Mouse (Mus musculus) adrenal gland, adult 18-20 months (tissue): Measurements from ENCODE around the gene Cenpj. TPM values are rescaled to one million over a fixed set of nuclear protein-coding genes. Genes with fewer than 3 reads are reported as not detected.

Experiments used
- DNase-seq, 2 experiments: peaks; one replicate each; pipeline ENCODE4 v3.0.0; 2021 to 2022; ENCODE audit warnings: low spot score in 2 of 2
- long read RNA-seq, 2 experiments: library from polyadenylated mRNA; stranded (forward); transcript quantifications; one replicate each; pipeline ENCODE4 v2.0.0; 2021
- total RNA-seq, 2 experiments: library from RNA; stranded (reverse); gene quantifications; 1 replicate in 1 of 2; 2 replicates in 1 of 2; pipeline ENCODE4 v1.2.3; 2021

Gene Cenpj
- total RNA-seq = 1 to 10 TPM; 7.0 to 8.7 TPM
- long read RNA-seq, experiment 1, partial matches to known transcripts = 0 of 2 reads
- long read RNA-seq, experiment 1, other reads (novel, unspliced or antisense) = 2 of 2 reads
- long read RNA-seq, experiment 2, partial matches to known transcripts = 0 of 2 reads
- long read RNA-seq, experiment 2, other reads (novel, unspliced or antisense) = 2 of 2 reads

DNA sequence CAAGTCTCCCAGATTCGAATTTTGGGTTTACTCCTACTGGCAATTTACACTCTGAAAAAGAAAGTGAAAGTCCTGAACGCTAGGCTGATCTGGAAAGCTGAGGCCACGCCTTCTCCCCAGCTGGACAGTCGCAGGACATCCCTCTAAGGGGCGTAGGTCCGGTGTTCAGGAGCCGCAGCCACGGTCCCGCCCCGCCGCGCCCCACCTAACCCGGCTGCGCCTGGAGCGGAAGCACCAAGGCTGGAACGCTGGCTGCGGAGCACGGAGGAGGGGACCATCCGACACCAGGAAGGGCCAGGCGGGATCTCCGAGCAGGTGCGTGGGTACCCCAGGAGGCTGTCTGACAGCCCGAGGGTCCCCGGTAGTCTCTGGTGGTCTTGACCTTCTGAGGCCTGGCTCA lies at the start of gene Cenpj, which contains the start of gene Parp4:
Cenpj (minus strand) TSS at position 10 of the 400 bp plus-strand sequence.
Parp4 (plus strand) TSS at position 204 of the 400 bp plus-strand sequence.
- DNase-seq = peak; percentile 84 to 87

- no peak for DNase-seq
Measured at GRCm38 (mm10) chr14:56620425-56620824, 45.2 kb upstream of the Cenpj start.

DNA sequence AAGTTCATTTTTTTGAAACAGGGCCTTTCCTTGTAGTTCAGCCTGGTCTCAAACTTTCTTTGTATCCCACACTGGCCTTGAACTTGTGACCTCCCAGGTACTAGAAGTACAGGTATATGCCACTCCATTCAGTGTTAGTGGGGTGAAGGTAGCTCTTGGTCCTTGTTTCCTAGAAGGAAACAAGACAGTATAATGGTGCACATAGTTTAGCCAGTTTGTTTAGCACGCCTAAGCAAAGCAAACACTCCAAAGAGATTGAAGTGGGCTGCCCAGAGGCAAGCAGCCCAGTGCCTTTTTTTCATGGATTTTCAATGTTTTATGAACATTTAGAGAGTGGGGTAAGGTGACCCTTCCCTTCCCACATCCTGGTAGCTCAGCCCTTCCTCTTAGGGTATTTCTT lies 42.2 kb upstream of the Cenpj start:
- DNase-seq = no peak

GRCm38 (mm10) chr14:56613212-56613611 lies 38.0 kb upstream of the Cenpj start:
- no peak for DNase-seq

GRCm38 (mm10) chr14:56605136-56605535 lies 29.9 kb upstream of the Cenpj start:
- DNase-seq = no peak

DNA sequence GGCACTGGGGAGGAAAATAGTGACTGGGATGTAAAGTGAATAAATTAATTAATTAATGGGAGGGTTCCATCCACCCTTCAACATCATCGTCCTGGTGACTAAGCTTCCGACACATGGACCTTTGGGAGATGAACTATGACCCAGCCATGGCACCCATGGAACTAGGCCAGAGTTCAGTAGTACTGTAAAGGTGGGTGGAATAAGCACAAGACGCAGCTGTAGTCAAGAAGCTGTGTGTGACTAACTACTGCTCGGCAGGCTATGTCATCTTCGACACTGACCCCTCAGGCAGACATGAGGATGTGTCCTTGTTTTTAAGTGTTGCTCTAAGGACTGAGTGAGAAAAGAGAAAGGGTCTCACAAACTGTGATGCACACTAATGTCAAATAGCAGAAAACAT lies 29.2 kb upstream of the Cenpj start:
- DNase-seq = no peak

DNA sequence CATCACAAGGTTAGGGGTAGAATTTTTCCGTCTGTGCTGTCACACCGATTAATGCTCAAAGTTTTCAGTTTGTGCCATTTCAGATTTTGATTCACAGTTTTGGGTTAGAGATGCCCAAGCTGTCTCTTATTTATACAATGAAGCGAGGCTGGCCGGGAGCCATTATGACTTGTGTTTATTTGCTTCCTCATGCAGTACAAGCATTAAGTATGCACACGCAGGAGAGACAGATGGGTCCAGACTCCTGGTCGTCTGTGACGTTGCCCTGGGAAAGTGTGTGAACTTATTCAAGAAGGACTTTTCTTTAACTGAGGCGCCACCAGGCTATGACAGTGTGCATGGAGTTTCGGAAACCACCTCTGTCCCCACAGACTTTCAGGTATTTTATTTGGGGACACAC lies 26.8 kb upstream of the Cenpj start:
- no peak for DNase-seq

- DNase-seq = peak; percentile 46 to 55
Measured at GRCm38 (mm10) chr14:56598759-56599158, 23.5 kb upstream of the Cenpj start.

DNA sequence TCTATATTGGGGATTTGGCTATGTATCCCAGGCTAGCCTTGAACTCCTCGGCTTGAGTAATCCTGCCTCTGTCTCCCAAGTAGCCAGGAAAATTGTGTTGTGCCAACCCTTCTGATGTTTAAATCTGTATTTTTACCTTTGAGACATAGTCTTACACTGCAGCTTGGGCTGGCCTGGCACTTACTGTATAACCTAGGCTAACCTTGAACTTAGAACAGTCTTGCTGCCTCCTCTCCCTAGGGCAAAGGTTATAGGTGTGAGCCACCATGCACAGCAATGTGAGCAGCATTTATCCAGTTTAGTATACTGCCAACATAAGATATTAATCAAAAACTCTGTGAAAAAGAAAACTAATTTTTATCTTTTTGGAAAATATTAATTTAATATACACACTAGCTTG lies 19.6 kb upstream of the Cenpj start:
- no peak for DNase-seq

- DNase-seq = no peak
Measured at GRCm38 (mm10) chr14:56592191-56592590, 17.0 kb upstream of the Cenpj start.

DNA sequence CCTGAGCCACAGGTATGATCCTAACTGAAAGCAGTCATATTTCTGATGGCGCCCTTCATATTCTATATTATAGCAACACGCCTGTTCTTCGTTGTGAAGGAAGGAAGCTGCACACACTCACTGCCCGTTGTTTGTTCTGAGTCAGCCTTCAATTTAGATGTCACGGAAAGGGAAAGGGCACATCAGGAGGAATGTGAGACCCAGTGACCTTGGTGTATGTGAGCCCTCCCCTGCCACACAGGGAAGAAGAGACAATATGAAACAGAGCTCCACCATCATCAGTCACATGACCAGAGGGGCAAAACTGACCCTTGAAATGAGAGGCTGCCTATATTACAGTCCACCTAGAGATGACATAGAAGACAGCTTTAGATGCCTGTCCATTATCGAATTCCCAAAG lies 7.1 kb upstream of the Cenpj start:
- DNase-seq = no peak

- DNase-seq = no peak
Measured at GRCm38 (mm10) chr14:56581117-56581516, 5.9 kb upstream of the Cenpj start.

GRCm38 (mm10) chr14:56579011-56579410 lies 3.8 kb upstream of the Cenpj start:
- no peak for DNase-seq

DNA sequence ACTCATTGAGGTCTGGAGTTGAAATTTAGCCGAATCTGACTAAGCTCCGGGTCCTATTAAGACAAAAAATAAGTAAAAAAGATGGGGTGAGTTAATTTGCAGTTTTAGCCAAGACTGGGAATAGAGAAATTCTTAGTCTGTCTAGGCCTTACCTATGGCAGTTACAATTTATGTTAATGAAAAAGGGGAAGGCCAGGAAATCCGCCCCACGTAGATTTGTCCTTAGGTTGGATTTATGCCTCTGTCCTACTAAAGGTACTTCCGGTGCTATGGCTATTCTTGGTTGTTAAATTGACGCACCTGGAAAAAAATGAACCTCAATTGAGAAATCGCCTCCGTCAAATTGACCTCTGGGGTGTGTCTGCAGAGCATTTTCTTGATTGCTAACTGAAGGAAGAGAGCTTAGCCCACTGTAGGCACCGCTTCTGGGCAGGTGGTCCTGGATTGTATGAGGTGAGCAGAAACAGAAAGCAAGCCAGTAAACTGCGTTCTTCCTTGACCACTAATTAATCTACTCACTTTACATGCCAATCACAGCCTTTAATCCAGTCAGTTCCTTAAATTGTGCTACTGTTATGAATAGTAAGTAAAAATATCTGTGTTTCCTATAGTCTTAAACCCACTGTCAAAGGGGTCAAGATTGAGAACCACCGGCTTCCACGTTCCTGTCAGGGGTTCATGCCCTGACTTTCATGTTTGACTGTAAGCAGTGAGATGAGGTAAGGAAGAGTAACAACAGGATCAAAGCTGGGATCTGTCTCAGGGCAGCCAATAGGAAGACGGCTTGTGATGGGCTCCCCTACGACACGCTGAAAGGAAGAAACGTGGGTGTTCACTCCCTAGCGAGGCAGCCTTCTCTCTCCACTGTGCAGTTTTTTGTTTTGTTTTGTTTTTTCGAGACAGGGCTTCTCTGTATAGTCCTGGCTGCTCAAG lies 1.0 kb upstream of the Cenpj start:
- no peak for DNase-seq

- DNase-seq = no peak
Measured at GRCm38 (mm10) chr14:56572546-56572945, 2.7 kb downstream of the Cenpj start.

DNA sequence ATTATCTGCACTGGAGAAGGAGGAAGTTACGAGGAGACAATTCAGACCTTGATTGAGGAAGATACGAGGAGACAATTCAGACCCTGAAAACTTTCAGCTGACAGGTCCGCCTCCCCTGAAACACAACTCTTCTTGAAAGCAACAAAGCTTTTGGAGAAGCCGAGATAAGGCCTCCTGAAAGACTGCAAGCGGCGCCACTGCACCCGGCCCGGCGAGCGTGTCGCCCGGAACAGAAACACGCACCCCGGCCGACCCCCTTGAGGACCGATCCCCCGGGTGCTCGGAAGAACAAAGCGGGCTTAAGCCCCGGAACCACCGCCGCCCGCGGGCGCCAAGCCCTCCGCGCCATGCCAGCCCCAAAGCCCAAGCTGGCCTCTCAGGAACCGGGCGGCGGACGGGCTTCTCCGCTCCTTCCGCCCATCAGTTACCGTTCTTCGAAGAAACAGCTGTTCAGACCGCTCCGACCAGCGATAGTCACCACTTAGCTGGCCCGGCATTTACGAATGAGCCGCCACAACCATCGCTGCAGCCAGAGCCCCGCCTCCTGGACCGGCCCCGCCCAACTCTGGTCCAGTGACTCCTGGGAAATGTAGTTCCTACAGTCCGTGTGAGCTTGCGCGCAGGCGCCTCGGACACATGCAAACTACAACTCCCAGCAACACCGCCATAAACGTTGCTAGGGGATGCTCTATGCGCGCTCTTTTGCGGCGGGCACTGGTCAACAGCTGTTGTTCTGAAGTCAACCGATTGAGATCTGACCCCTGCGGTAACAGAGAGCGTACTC lies 3.7 kb downstream of the Cenpj start:
- DNase-seq = peak; percentile 90 to 93

- DNase-seq = no peak
Measured at GRCm38 (mm10) chr14:56569041-56569440, 6.2 kb downstream of the Cenpj start.

DNA sequence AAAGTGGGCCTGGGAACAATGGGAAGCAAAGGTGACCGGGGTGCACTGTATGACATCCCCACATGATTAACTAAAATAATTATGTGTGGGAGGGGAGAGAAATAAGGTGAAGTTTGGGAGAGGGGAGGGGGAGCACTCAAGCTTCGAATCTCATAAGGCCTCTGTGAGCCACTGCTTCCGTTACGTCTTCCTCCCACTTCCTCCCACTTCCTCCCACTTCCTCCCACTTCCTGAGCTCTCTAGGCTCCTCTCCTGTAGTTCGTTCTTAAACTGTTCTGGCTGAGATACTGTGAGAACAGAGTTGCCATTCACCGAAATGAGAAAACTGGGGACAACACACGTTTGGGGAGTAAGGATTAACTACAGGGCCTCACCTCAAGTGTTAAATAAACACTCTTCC lies 7.7 kb downstream of the Cenpj start:
- no peak for DNase-seq

DNA sequence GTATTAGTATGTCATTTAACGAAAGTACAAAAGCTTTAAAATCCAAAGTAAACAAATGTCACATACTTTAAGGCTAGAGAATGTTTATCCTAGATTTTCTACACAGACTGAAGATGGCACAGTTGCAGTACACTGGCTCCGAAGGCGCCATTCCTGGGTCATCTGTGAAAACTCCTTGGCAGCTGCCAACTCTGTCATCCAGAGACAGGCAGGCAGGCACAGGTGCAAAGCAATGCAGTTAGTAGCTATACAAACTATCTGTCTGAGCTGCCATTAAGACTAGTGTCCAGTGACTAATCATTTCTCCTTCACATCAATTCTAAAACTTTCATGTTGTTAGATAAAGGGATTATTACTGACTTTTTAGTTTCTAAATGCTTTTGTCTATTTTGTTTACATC lies 16.1 kb downstream of the Cenpj start:
- DNase-seq = no peak

GRCm38 (mm10) chr14:56554716-56555115 lies 20.5 kb downstream of the Cenpj start:
- no peak for DNase-seq

GRCm38 (mm10) chr14:56553331-56553730 lies 21.9 kb downstream of the Cenpj start:
- DNase-seq = no peak

GRCm38 (mm10) chr14:56552924-56553323 lies 22.3 kb downstream of the Cenpj start:
- DNase-seq = no peak
